Mouse (Mus musculus) embryonic facial prominence, embryonic 15.5 days (tissue): ENCODE data around the gene Gale. TPM values are rescaled to one million over a fixed set of nuclear protein-coding genes. Genes with fewer than 3 reads are reported as not detected.
"Not testable (repeated sequence)": the region's sequence is repeated elsewhere in the genome, so short reads cannot be mapped to it uniquely, and the experiment has no call there.

Experiments used
- ATAC-seq: fragments of 200-750 bp; cut with Nextera tagmentation; 2 replicates; pipeline ENCODE4 v1.8.0; 2017; ENCODE audit warnings: low read depth, moderate TSS enrichment; ENCODE audit not compliant: insufficient number of reproducible peaks, low FRiP score, low TSS enrichment
- H3K27ac ChIP-seq: fragments of 300-500 bp; sonication (generic); replicated peaks from 2 replicates; pipeline ENCODE4 v1.5.1; 2015; ENCODE audit warnings: mild to moderate bottlenecking, inconsistent platforms
- H3K27me3 ChIP-seq: fragments of 300-500 bp; sonication (generic); 2 replicates; pipeline ENCODE4 v1.6.1; 2015; ENCODE audit warnings: inconsistent platforms
- H3K36me3 ChIP-seq: fragments of 300-500 bp; sonication (generic); 2 replicates; pipeline ENCODE4 v1.6.1; 2015; ENCODE audit warnings: mild to moderate bottlenecking, inconsistent platforms
- H3K4me1 ChIP-seq: fragments of 300-500 bp; sonication (generic); 2 replicates; pipeline ENCODE4 v1.6.1; 2015; ENCODE audit warnings: inconsistent platforms
- H3K4me2 ChIP-seq: fragments of 300-500 bp; sonication (generic); replicated peaks from 2 replicates; pipeline ENCODE4 v1.6.1; 2015; ENCODE audit warnings: mild to moderate bottlenecking, inconsistent platforms
- H3K4me3 ChIP-seq: fragments of 300-500 bp; sonication (generic); replicated peaks from 2 replicates; pipeline ENCODE4 v1.5.1; 2015; ENCODE audit warnings: mild to moderate bottlenecking, inconsistent platforms
- H3K9ac ChIP-seq: fragments of 300-500 bp; sonication (generic); 2 replicates; pipeline ENCODE4 v1.6.1; 2015; ENCODE audit warnings: inconsistent platforms
- H3K9me3 ChIP-seq: fragments of 300-500 bp; sonication (generic); replicated peaks from 2 replicates; pipeline ENCODE4 v1.6.1; 2016; ENCODE audit warnings: inconsistent platforms
- WGBS: fragments of 180-500 bp; shearing (Covaris S2); methylation state at CpG from one replicate; pipeline ENCODE4 v1.1.7; 2015; 5-methylcytosine and 5-hydroxymethylcytosine counted together
- polyA plus RNA-seq: library from polyadenylated mRNA; unstranded; fragments of >200 nt; fragmentation: Nextera tagmentation; extraction: Ambion mirVana; gene quantifications from 2 replicates; pipeline ENCODE4 v1.2.1, GENCODE M21; 2015

Gene Gale
- polyA plus RNA-seq, 1 experiment from 2014 or later: 48.0 TPM

DNA sequence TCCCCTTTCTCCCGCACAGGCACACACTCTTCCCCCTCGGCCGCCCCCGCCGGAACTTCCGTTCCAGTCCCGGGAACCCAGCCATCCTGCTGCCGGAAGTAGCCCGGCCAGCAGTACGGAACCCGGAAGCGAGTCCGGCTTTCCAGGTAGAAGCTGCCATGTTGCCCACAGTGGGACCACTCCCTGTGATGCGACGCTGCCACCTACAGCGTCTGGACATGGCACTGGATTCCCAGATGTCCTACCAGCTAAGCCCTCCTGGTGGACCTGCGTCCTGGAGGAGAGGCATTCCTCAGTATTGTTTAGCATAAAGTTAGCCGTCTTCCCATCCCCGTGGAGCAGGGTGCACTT is 9.0 kb downstream of the Gale start, which contains the start of gene Lypla2:
Gene Lypla2 (minus strand): TSS at position 71 of the 351 bp plus-strand sequence.
- Histone ChIP-seq H3K4me1 (peaks cover 22% of the 10 kb centered on the region), H3K4me2 (peak within 1 kb of the TSS; percentile 94), H3K27me3 (no peaks in the 10 kb centered on the region), H3K9ac (peak within 1 kb of the TSS; percentile 90), H3K36me3 (peaks cover 56% of the 10 kb centered on the region), H3K27ac (peak within 1 kb of the TSS; percentile 78), H3K4me3 (peak within 1 kb of the TSS; percentile 99), H3K9me3 (no peaks in the 10 kb centered on the region)
- WGBS: 2% methylated on average over 19 of the region's 19 CpGs
- peak; percentile 70 for ATAC-seq

DNA sequence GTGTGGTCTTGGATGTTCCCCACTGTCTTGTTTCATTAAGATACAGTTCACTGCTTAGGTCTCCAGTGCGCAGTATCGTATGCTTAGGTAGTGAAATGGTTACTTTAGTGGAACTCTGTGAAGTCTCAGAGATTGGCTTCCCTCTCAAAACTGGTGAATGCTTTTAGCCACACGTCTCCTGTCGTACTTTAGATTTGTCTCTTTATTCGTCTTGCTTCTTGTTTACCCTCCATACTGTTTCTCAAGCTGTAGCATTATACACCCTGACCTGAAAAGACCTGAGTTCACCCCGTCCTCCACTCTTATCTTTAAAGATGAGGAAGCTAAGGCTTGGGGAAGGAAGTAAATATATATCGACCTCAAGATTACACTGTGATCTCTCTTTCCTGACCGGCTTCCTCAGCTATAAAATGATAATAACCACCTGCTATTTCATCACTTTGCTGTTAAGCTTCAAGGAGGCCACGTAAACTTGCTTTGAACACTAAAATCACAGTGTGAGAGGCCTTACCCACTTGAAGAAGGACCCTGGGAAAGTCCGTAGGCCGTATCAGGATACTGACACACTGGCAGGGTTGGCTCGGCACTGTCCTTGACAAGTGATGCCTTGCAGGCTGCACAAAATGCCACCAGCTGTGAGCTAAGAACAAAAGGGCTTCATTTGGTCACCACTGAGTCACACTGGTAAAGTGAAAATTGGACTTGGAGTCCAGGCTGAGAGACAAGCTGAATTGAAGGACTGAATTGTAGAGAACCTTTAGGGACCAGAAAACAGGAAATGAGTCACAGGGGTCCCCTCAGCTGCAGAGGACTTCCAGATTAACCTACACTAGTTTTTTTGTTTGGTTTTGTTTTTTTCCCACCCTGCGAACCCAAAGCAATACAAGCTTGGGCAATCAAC is 9.6 kb downstream of the Gale start:
- no peak for ATAC-seq
- H3K4me2 ChIP-seq: peak overlapping the region; percentile 94
- H3K9ac ChIP-seq: no peak overlapping the region
- WGBS: 75% methylated on average over 13 of the region's 13 CpGs
- peak overlapping the region; percentile 99 for H3K4me3 ChIP-seq
- no peaks in the 10 kb centered on the region for H3K9me3 ChIP-seq
- peak overlapping the region; percentile 78; the same call in 1 of the 2 replicates for H3K27ac ChIP-seq
- no peaks in the 10 kb centered on the region for H3K27me3 ChIP-seq
- H3K36me3 ChIP-seq: peaks cover 50% of the 10 kb centered on the region
- peaks cover 22% of the 10 kb centered on the region for H3K4me1 ChIP-seq

DNA sequence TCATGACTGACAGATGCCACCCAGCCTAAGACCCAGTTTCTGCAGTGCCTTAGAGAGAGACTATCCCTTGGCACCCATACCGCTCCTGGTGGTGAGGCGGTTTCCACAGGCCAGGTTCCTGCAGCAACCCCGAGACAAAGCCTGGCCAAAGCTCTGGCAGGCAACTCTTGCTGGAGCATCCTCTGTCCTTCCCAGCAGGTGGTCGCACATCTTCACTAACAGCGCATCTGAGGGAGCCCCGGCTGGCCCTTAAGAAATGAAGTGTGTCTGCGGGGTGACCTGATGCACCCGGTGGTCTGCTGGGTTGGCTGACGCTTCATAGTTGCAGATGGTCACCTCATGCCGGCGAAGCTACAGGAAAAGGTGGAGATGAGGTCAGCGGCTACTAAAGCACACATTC is 12.6 kb downstream of the Gale start:
- Histone ChIP-seq H3K36me3 (peaks cover 38% of the 10 kb centered on the region), H3K4me1 (peaks cover 10% of the 10 kb centered on the region), H3K27ac (no peak overlapping the region), H3K27me3 (no peaks in the 10 kb centered on the region), H3K9me3 (no peaks in the 10 kb centered on the region), H3K4me2 (no peak overlapping the region), H3K4me3 (no peak overlapping the region), H3K9ac (no peak overlapping the region)
- 93% methylated on average over 12 of the region's 12 CpGs for WGBS
- ATAC-seq: no peak

DNA sequence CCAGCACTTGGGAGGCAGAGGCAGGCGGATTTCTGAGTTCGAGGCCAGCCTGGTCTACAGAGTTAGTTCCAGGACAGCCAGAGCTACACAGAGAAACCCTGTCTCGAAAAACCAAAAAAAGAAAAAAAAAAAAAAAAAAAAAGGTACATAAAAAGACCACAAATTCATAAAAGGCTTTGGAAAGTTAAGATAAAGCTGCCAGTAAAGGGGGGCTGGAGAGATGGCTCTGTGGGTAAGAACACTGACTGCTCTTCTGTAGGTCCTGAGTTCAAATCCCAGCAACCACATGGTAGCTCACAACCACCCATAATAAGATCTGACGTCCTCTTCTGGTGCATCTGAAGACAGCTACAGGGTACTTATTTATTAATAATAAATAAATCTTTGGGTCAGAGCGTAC is 16.7 kb downstream of the Gale start:
- not testable (repeated sequence) for ATAC-seq
- 93% methylated on average over 5 of the region's 5 CpGs for WGBS

DNA sequence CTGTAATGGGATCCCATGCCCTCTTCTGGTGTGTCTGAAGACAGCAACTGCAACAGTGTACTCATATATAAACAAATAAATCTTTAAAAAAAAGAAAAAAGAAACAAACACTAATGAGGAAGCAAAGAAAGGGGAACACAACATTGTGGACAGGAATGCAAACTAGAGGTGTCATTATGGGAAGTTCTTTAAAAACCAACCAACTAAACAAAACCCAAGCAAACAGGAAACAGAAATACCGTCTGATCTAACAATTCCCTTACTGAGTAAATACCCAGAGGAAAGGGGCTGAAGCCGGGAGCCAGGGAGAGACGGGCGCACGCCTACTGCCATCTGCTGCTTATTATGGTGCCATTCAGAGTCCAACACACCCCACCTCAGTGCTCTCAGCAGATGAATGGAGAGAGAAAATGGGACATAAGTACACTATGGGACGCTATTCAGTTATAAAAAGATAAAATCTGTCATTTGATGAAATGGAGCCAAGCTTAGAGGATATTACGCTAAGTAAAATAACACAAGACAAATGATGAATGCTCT is 18.1 kb downstream of the Gale start:
- no peak for ATAC-seq
- Histone ChIP-seq H3K4me2 (no peak overlapping the region), H3K9me3 (no peaks in the 10 kb centered on the region), H3K9ac (no peak overlapping the region), H3K27me3 (no peaks in the 10 kb centered on the region), H3K27ac (0 out of 2 replicates have a peak overlapping the region, but pooled peaks have one; percentile 5), H3K36me3 (peaks cover 44% of the 10 kb centered on the region), H3K4me3 (no peak overlapping the region), H3K4me1 (peaks cover 14% of the 10 kb centered on the region)
- 40% methylated on average over 7 of the region's 7 CpGs for WGBS

More for the DNA sequence above, 16.7 kb downstream of the Gale start:
- H3K9ac ChIP-seq, H3K4me3 ChIP-seq, H3K4me2 ChIP-seq, H3K4me1 ChIP-seq, H3K27ac ChIP-seq, H3K27me3 ChIP-seq, H3K9me3 ChIP-seq: not testable (repeated sequence)
- peaks cover 57% of the 10 kb centered on the region for H3K36me3 ChIP-seq

DNA sequence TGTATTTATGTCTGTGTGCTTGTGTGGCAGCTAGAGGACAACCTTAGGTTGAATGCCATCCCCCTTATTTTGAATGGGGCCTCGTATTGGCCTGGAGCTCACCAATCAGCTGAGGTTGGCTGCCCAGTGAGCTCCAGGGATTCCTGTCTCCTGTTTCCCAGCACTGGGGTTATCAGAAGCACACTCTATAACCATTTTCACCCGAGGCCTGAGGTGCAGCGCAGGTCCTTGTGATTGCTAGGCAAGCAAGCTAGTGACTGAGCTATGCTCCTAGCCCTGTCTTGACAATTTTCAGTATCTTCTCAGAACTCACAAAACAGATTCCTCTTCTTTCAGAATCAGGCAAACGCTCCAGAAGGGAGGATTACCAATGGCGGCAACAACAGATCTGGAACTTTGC is 21.0 kb downstream of the Gale start:
- peaks cover 18% of the 10 kb centered on the region for H3K4me1 ChIP-seq
- H3K27me3 ChIP-seq: no peaks in the 10 kb centered on the region
- H3K9ac ChIP-seq: no peak overlapping the region
- 87% methylated on average over 5 of the region's 5 CpGs for WGBS
- no peak overlapping the region for H3K27ac ChIP-seq
- ATAC-seq: no peak
- no peaks in the 10 kb centered on the region for H3K9me3 ChIP-seq
- H3K4me2 ChIP-seq: no peak overlapping the region
- no peak overlapping the region for H3K4me3 ChIP-seq
- H3K36me3 ChIP-seq: peaks cover 27% of the 10 kb centered on the region

DNA sequence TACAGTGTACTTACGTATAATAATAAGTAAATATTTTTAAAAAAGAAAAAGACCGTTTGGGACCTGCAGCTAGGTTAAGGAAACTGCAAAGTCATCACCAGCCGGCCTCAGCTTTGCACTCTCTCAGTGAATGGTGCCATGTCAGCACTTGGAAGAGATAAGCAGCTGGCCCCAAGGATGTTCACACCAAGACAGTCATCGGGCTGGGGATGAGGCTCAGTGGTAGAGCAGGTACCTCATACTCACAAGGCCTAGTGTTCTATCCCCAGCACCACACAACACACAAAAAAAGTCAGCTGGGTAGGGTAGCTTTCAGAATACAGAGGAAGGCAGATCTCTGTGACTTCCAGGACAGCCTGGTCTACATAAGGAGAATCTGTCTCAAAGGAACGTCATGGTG is 21.7 kb downstream of the Gale start:
- 84% methylated on average over 5 of the region's 5 CpGs for WGBS
- H3K27ac ChIP-seq: no peak overlapping the region
- ATAC-seq: no peak
- H3K36me3 ChIP-seq: peaks cover 27% of the 10 kb centered on the region
- H3K4me1 ChIP-seq: peaks cover 18% of the 10 kb centered on the region
- no peak overlapping the region for H3K4me3 ChIP-seq
- H3K4me2 ChIP-seq: peak overlapping the region; percentile 71; the same call in 1 of the 2 replicates
- H3K9me3 ChIP-seq: no peaks in the 10 kb centered on the region
- no peak overlapping the region for H3K9ac ChIP-seq
- no peaks in the 10 kb centered on the region for H3K27me3 ChIP-seq

DNA sequence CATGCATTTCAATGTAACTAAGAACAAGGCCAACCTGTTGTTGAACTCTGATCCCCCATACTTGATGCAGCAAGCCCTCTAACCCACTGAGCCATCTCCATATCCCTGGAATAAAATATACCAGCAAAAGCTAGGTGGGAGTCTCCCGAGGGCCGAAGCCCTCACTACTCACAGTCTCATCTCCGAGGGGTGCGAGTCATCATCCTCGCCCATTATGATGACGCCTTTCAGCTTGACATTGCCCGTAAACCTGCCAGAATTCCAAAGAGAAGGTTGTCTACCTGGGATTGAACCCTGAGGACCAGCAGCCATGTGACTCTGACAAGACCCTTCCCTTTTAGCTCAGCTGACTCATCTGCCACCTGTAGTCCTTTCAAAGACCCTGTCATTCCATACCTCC is 22.2 kb downstream of the Gale start:
- Histone ChIP-seq H3K4me1 (peaks cover 18% of the 10 kb centered on the region), H3K27ac (no peak overlapping the region), H3K9ac (no peak overlapping the region), H3K36me3 (peaks cover 27% of the 10 kb centered on the region), H3K27me3 (no peaks in the 10 kb centered on the region), H3K4me2 (peak overlapping the region; percentile 71), H3K4me3 (peak overlapping the region; percentile 97), H3K9me3 (no peaks in the 10 kb centered on the region)
- ATAC-seq: no peak
- 85% methylated on average over 7 of the region's 7 CpGs for WGBS

DNA sequence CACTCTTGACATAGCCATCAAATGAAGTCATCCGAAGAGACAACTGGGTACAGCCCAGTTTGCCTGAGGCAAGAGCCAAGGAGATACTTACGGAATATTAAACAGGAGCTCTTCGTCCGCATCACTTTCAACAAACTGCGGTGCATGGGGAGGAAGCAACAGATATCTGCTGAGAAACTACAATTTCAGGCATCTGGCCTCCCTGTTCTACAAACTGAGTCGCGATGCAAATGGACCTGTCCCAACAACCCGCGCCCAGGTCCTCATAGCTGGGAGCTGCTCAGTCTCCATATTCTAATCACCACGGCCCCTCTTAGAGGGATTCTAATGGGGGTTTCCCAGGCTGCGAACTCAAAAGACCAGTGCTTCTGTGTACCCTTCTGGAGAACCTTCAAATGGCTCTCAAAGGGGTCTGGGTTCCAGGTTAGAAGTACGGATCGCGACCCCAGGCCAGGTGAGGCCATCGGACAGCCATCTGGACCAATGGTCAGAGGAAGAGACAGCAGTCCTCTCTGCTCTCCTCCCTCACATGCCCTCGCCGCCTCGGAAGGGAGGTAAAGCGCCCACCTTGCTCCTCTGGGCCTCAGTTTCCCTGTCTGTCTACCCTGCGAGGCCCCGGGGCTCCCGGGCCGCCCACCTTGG is 22.9 kb downstream of the Gale start:
- H3K9ac ChIP-seq: peak overlapping the region; percentile 91
- H3K9me3 ChIP-seq: no peaks in the 10 kb centered on the region
- ATAC-seq: no peak; the same call in 1 of the 2 replicates
- no peaks in the 10 kb centered on the region for H3K27me3 ChIP-seq
- H3K4me3 ChIP-seq: peak overlapping the region; percentile 97
- peak overlapping the region; percentile 90 for H3K27ac ChIP-seq
- peak overlapping the region; percentile 71 for H3K4me2 ChIP-seq
- peaks cover 18% of the 10 kb centered on the region for H3K4me1 ChIP-seq
- peaks cover 27% of the 10 kb centered on the region for H3K36me3 ChIP-seq
- WGBS: 4% methylated on average over 23 of the region's 23 CpGs

DNA sequence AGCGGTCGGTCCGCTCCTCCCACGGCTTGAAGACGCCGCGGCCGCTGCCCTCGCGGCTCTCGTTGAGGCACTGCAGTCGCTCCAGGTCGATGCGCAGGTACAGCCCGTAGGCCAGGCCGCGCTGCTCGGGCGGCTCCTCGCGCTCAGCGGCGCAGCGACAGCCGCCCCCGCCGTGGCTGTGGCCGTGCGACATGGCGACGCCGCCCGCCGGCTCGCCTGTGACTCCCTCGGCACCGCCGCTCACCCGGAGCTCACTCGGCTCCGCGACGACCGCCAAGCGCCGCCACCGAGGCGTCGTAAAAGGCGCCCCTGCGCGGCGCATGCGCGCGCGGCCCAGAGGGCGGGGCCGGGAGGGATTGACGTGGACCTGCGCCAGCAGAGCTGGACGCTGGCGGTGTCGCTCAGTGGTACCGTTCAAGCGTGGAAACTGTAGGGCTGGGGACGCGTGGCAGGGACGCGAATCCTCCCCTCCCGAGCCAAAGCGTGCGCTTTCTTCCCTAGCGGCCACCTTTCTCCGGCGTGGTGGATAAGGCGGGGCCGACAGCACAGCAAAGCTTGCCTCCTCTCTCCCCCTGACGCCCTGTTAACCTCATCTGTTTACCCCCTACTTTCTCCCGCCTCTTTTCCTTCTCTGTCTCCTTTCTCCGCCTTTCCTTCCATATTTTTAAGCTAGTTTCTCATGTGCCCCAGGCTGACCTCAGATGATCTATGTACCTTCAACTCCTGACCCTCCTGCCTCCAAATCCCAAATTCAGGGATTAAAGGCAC is 23.6 kb downstream of the Gale start, which contains the start of gene Pithd1:
Gene Pithd1 (minus strand): TSS at position 322 of the 768 bp plus-strand sequence.
- peaks cover 27% of the 10 kb centered on the region for H3K36me3 ChIP-seq
- H3K27me3 ChIP-seq: no peaks in the 10 kb centered on the region
- peak within 1 kb of the TSS; percentile 71 for H3K4me2 ChIP-seq
- under 1% methylated on average over 80 of the region's 81 CpGs for WGBS
- H3K4me1 ChIP-seq: peaks cover 18% of the 10 kb centered on the region
- H3K4me3 ChIP-seq: peak within 1 kb of the TSS; percentile 97
- peak within 1 kb of the TSS; percentile 90 for H3K27ac ChIP-seq
- peak; percentile 87 for ATAC-seq
- no peaks in the 10 kb centered on the region for H3K9me3 ChIP-seq
- peak within 1 kb of the TSS; percentile 91 for H3K9ac ChIP-seq
